Comparison of ENCODE assay signal across 10 mouse cellular contexts in the genomic region with DNA sequence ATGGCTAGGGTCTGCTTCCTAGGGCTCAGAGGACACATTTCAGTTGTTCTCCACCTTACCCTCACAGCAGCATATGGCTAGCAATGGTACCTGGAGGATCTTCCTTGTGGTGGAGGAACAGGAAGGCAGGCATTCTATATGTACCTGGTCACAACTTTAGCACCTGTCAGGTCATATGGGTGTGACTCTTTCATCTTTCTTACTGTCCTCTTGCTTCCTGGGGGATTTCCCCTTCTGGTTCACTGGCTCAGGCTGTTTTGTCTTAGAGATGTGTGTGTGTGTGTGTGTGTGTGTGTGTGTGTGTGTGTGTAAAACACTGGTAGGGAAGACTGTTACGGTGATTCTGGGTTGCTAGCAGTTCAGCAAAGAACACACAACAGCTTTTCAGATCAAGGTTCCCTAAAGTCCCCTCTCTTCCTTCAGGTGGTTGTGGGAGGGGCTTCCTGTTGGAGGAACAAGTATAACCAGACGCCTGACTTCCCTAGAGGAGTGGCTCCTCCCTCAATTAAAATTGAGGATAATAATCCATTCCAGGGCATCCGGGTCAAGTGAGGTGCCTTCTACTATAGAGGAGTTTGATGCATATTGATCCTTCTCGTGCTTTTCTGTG. TPM values are rescaled to one million over a fixed set of nuclear protein-coding genes. Genes with fewer than 3 reads are reported as not detected.
A peak's percentile ranks its signal among the peaks of the same experiment; 100 is the strongest.
DNase-seq lines count a peak whose midpoint lies in the region; ATAC-seq lines count a peak whose summit lies in the region.
"Had no signal": no experiment of that assay in that cellular context is flagged by ENCODE, and none has a peak within 500 bp of the region (broad histone marks: within the 10 kb centered on the region; RNA-seq: fewer than 3 reads in every experiment).

No protein-coding gene starts in this region.

- H3K36me3 ChIP-seq in heart, embryonic 10.5 days = no peaks in the 10 kb centered on the region
- H3K36me3 ChIP-seq in liver, embryonic 16.5 days (ENCODE audit: control insufficient read depth, insufficient read depth) = no peaks in the 10 kb centered on the region
- no peaks in the 10 kb centered on the region for H3K36me3 ChIP-seq in forebrain, embryonic 14.5 days (ENCODE audit: control insufficient read depth, insufficient read depth, low read length)

- H3K4me2 ChIP-seq in liver, embryonic 16.5 days (ENCODE audit: low read depth, low read length) = peak overlapping the region; percentile 2
- H3K4me2 ChIP-seq in forebrain, embryonic 14.5 days (ENCODE audit: low read length) = no peak overlapping the region

- H3K9ac ChIP-seq in liver, embryonic 16.5 days (ENCODE audit: low read depth, low read length) = no peak overlapping the region
- no peak overlapping the region for H3K9ac ChIP-seq in forebrain, embryonic 14.5 days (ENCODE audit: low read length)

- WGBS in heart, embryonic 10.5 days = 66% methylated on average over 4 of the region's 4 CpGs
- WGBS in liver, embryonic 16.5 days (ENCODE audit: insufficient replicate concordance) = 49% methylated on average over 4 of the region's 4 CpGs
- 85% methylated on average over 4 of the region's 4 CpGs for WGBS in forebrain, embryonic 14.5 days

- peaks cover 13% of the 10 kb centered on the region; the same call in 1 of the 2 replicates for H3K4me1 ChIP-seq in heart, embryonic 10.5 days
- H3K4me1 ChIP-seq in liver, embryonic 16.5 days (ENCODE audit: control insufficient read depth, low read depth, low read length) = no peaks in the 10 kb centered on the region; the same call in none of the 2 replicates
- peaks cover 7% of the 10 kb centered on the region; the same call in 1 of the 2 replicates for H3K4me1 ChIP-seq in forebrain, embryonic 14.5 days (ENCODE audit: control insufficient read depth, insufficient read depth, low read length)

- no peak for ATAC-seq in liver, embryonic 16.5 days (ENCODE audit: low read depth)
- no peak for ATAC-seq in forebrain, embryonic 14.5 days

- no peaks in the 10 kb centered on the region for H3K9me3 ChIP-seq in heart, embryonic 10.5 days
- H3K9me3 ChIP-seq in liver, embryonic 16.5 days (replicated peaks; ENCODE audit: control insufficient read depth, low read length) = no peaks in the 10 kb centered on the region
- no peaks in the 10 kb centered on the region for H3K9me3 ChIP-seq in forebrain, embryonic 14.5 days (replicated peaks; ENCODE audit: control insufficient read depth, low read length)

- no peak overlapping the region for H3K27ac ChIP-seq in heart, embryonic 10.5 days
- H3K27ac ChIP-seq in liver, embryonic 16.5 days (ENCODE audit: low read length) = peak overlapping the region; percentile 55
- no peak overlapping the region for H3K27ac ChIP-seq in forebrain, embryonic 14.5 days (ENCODE audit: low read depth, low read length)
- H3K27ac ChIP-seq: gastrocnemius, adult 2 months had no signal

- H3K27me3 ChIP-seq in heart, embryonic 10.5 days (ENCODE audit: insufficient read depth, poor library complexity, severe bottlenecking) = no peaks in the 10 kb centered on the region
- no peaks in the 10 kb centered on the region for H3K27me3 ChIP-seq in liver, embryonic 16.5 days (ENCODE audit: control insufficient read depth, insufficient read depth, low read depth, low read length)
- H3K27me3 ChIP-seq in forebrain, embryonic 14.5 days (replicated peaks; ENCODE audit: control insufficient read depth, insufficient read depth, low read length) = 0 out of 2 replicates have a peak, but pooled peaks cover 3% of the 10 kb centered on the region

- peak; percentile 58 for DNase-seq in heart, adult 11 months
- DNase-seq in heart, embryonic 10.5 days (ENCODE audit: low spot score) = no peak
- DNase-seq in urinary bladder, postnatal 25 days (ENCODE audit: low spot score) = peak; percentile 19
- DNase-seq in urinary bladder, adult 18-20 months (ENCODE audit: low spot score in 2 of 2) = no peak
- peak; percentile 39 for DNase-seq in thymus, postnatal 4 days
- DNase-seq in layer of hippocampus, postnatal 10 days (ENCODE audit: low spot score in 2 of 2) = no peak
- DNase-seq in forebrain, embryonic 14.5 days (ENCODE audit: low spot score) = no peak
- DNase-seq: gastrocnemius, adult 2 months; kidney, adult 2 months had no signal

- no peak overlapping the region for H3K4me3 ChIP-seq in heart, embryonic 10.5 days
- no peak overlapping the region for H3K4me3 ChIP-seq in liver, embryonic 16.5 days (ENCODE audit: low read depth, low read length)
- H3K4me3 ChIP-seq in forebrain, embryonic 14.5 days (ENCODE audit: low read depth, low read length) = no peak overlapping the region

RNA-seq across cellular contexts. Expression of a gene that starts 1.7 kb away (rescaled TPM):
- 2.7 and 3.3 TPM in 2 replicates for polyA plus RNA-seq in heart, embryonic 10.5 days (2016; fragmentation: Nextera tagmentation; extraction: Ambion mirVana)
- 4.5 and 4.8 TPM in 2 replicates for polyA plus RNA-seq in liver, embryonic 16.5 days (2015; fragmentation: Nextera tagmentation; extraction: Ambion mirVana)
- total RNA-seq in layer of hippocampus, postnatal 10 days (2021) = under 1 TPM; 0.27 to 0.46 TPM
- polyA plus RNA-seq in forebrain, embryonic 14.5 days (2014; fragmentation: Nextera tagmentation; extraction: Ambion mirVana) = 0.42 and 0.56 TPM in 2 replicates

Comparison
In these comparisons a context has a peak if more than half of its experiments do, and no peak if none do; other contexts are left out.
1. DNase-seq: peak in heart, adult 11 months (single experiment), urinary bladder, postnatal 25 days (single experiment) and thymus, postnatal 4 days (single experiment); none in heart, embryonic 10.5 days (single experiment), urinary bladder, adult 18-20 months (0 of 2), layer of hippocampus, postnatal 10 days (0 of 2) and forebrain, embryonic 14.5 days (single experiment).